Mouse (Mus musculus) skeletal muscle tissue, adult 2 months (tissue): ENCODE data around the gene Dll1.

Experiments used
- DNase-seq: peaks from one replicate; pipeline ENCODE4 v3.0.0-alpha.2; 2012; ENCODE audit warnings: low read depth, low spot score

Dll1 gene

GRCm38 (mm10) chr17:15379741-15380526 lies 3.3 kb upstream of the Dll1 start:
- DNase-seq: no peak

- DNase-seq: no peak
Observed at GRCm38 (mm10) chr17:15378413-15379109, 1.9 kb upstream of the Dll1 start.

GRCm38 (mm10) chr17:15377901-15378300 lies 1.2 kb upstream of the Dll1 start:
- DNase-seq: no peak

- DNase-seq: peak; percentile 61
Observed at GRCm38 (mm10) chr17:15375701-15376493, 775 bp downstream of the Dll1 start.

GRCm38 (mm10) chr17:15375224-15375623 lies 1.4 kb downstream of the Dll1 start:
- no peak for DNase-seq

- DNase-seq: no peak
Observed at GRCm38 (mm10) chr17:15374321-15375141, 2.1 kb downstream of the Dll1 start.

GRCm38 (mm10) chr17:15372931-15373652 lies 3.6 kb downstream of the Dll1 start:
- no peak for DNase-seq

GRCm38 (mm10) chr17:15371967-15372835 lies 4.5 kb downstream of the Dll1 start:
- DNase-seq: no peak

- DNase-seq: no peak
Observed at GRCm38 (mm10) chr17:15370401-15370800, 6.3 kb downstream of the Dll1 start.

- no peak for DNase-seq
Observed at GRCm38 (mm10) chr17:15365650-15366049, 11.0 kb downstream of the Dll1 start.

GRCm38 (mm10) chr17:15363656-15364055 lies 13.0 kb downstream of the Dll1 start:
- no peak for DNase-seq

GRCm38 (mm10) chr17:15357071-15357470 lies 19.6 kb downstream of the Dll1 start:
- no peak for DNase-seq

- no peak for DNase-seq
Observed at GRCm38 (mm10) chr17:15356526-15356925, 20.1 kb downstream of the Dll1 start.

- DNase-seq: no peak
Observed at GRCm38 (mm10) chr17:15355072-15355471, 21.6 kb downstream of the Dll1 start.

- no peak for DNase-seq
Observed at GRCm38 (mm10) chr17:15354006-15354405, 22.7 kb downstream of the Dll1 start.

- no peak for DNase-seq
Observed at GRCm38 (mm10) chr17:15352869-15353610, 23.6 kb downstream of the Dll1 start.

GRCm38 (mm10) chr17:15350152-15350551 lies 26.5 kb downstream of the Dll1 start:
- DNase-seq: no peak

- DNase-seq: no peak
Observed at GRCm38 (mm10) chr17:15343071-15343822, 33.4 kb downstream of the Dll1 start.
